ENCODE assay signal across 9 mouse cellular contexts in genomic region chr7:27180036-27180435, GRCm38 (mm10). TPM values are rescaled to one million over a fixed set of nuclear protein-coding genes. Genes with fewer than 3 reads are reported as not detected.
A peak's percentile ranks its signal among the peaks of the same experiment; 100 is the strongest.
DNase-seq lines count a peak whose midpoint lies in the region; ATAC-seq lines count a peak whose summit lies in the region.
"Had no signal": no experiment of that assay in that cellular context is flagged by ENCODE, and none has a peak within 500 bp of the region (broad histone marks: within the 10 kb centered on the region; RNA-seq: fewer than 3 reads in every experiment).

No protein-coding gene starts in this region.

- H3K27me3 ChIP-seq in liver, embryonic 16.5 days (ENCODE audit: control insufficient read depth, insufficient read depth, low read depth, low read length) = no peaks in the 10 kb centered on the region

- ATAC-seq in liver, embryonic 16.5 days (ENCODE audit: low read depth) = no peak

- H3K27ac ChIP-seq in liver, embryonic 16.5 days (ENCODE audit: low read length) = peak overlapping the region; percentile 27; the same call in 1 of the 2 replicates

- intact Hi-C loops in heart, postnatal 14 days (cut with DNase I) = no loop called here

- DNase-seq in cerebellum, postnatal 14 days = peak; percentile 73 to 76
- no peak for DNase-seq in cerebellum, adult 11 months
- peak; percentile 78 for DNase-seq in MN1 (ENCODE audit: low spot score)
- peak; percentile 70 to 71 for DNase-seq in heart, postnatal 14 days
- DNase-seq in right cerebral cortex, adult 18-20 months = no peak
- no peak for DNase-seq in thymus, postnatal 25 days
- DNase-seq in urinary bladder, postnatal 4 days (ENCODE audit: low spot score in 2 of 2) = no peak

- peaks cover 19% of the 10 kb centered on the region for H3K4me1 ChIP-seq in liver, embryonic 16.5 days (ENCODE audit: control insufficient read depth, low read depth, low read length)

- H3K9ac ChIP-seq in liver, embryonic 16.5 days (ENCODE audit: low read depth, low read length) = no peak overlapping the region

- H3K9me3 ChIP-seq in liver, embryonic 16.5 days (replicated peaks; ENCODE audit: control insufficient read depth, low read length) = no peaks in the 10 kb centered on the region

- H3K4me2 ChIP-seq in liver, embryonic 16.5 days (ENCODE audit: low read depth, low read length) = no peak overlapping the region

- H3K36me3 ChIP-seq in liver, embryonic 16.5 days (ENCODE audit: control insufficient read depth, insufficient read depth) = peaks cover 4% of the 10 kb centered on the region

- no peak overlapping the region for H3K4me3 ChIP-seq in liver, embryonic 16.5 days (ENCODE audit: low read depth, low read length)

- 55% methylated on average over 5 of the region's 5 CpGs for WGBS in liver, embryonic 16.5 days (ENCODE audit: insufficient replicate concordance)

RNA-seq across cellular contexts. Expression of gene Gm21983, which starts 0.8 kb away (rescaled TPM):
- not detected for total RNA-seq in heart, postnatal 14 days (2021)
- polyA plus RNA-seq in liver, embryonic 16.5 days (2015; fragmentation: Nextera tagmentation; extraction: Ambion mirVana) = not detected in 2 replicates
- total RNA-seq: common myeloid progenitor, adult 5-6 weeks had no signal

RNA-seq across cellular contexts. Expression of gene Mia, which starts 0.9 kb away (rescaled TPM):
- not detected for total RNA-seq in heart, postnatal 14 days (2021)
- polyA plus RNA-seq in liver, embryonic 16.5 days (2015; fragmentation: Nextera tagmentation; extraction: Ambion mirVana) = 0.74 and 0.76 TPM in 2 replicates

RNA-seq across cellular contexts. Expression of gene Rab4b, which starts 1.3 kb away (rescaled TPM):
- total RNA-seq in heart, postnatal 14 days (2021) = 10 to 100 TPM; 21.9 to 22.1 TPM
- polyA plus RNA-seq in liver, embryonic 16.5 days (2015; fragmentation: Nextera tagmentation; extraction: Ambion mirVana) = 21.2 and 22.3 TPM in 2 replicates

RNA-seq across cellular contexts. Expression of gene Egln2, which starts 13.4 kb away (rescaled TPM):
- total RNA-seq in heart, postnatal 14 days (2021) = 10 to 100 TPM; 60.1 to 60.6 TPM
- 26.4 and 28.2 TPM in 2 replicates for polyA plus RNA-seq in liver, embryonic 16.5 days (2015; fragmentation: Nextera tagmentation; extraction: Ambion mirVana)

RNA-seq across cellular contexts. Expression of gene BC024978, which starts 15.5 kb away (rescaled TPM):
- total RNA-seq in heart, postnatal 14 days (2021) = 10 to 100 TPM; 12.3 to 12.5 TPM
- 0.62 and 0.87 TPM in 2 replicates for polyA plus RNA-seq in liver, embryonic 16.5 days (2015; fragmentation: Nextera tagmentation; extraction: Ambion mirVana)

Comparison
In these comparisons a context has a peak if more than half of its experiments do, and no peak if none do; other contexts are left out.
1. DNase-seq: peak in cerebellum, postnatal 14 days (2 of 2), MN1 (single experiment) and heart, postnatal 14 days (2 of 2); none in cerebellum, adult 11 months (single experiment), right cerebral cortex, adult 18-20 months (single experiment), thymus, postnatal 25 days (single experiment) and urinary bladder, postnatal 4 days (0 of 2).